In the genomic region with DNA sequence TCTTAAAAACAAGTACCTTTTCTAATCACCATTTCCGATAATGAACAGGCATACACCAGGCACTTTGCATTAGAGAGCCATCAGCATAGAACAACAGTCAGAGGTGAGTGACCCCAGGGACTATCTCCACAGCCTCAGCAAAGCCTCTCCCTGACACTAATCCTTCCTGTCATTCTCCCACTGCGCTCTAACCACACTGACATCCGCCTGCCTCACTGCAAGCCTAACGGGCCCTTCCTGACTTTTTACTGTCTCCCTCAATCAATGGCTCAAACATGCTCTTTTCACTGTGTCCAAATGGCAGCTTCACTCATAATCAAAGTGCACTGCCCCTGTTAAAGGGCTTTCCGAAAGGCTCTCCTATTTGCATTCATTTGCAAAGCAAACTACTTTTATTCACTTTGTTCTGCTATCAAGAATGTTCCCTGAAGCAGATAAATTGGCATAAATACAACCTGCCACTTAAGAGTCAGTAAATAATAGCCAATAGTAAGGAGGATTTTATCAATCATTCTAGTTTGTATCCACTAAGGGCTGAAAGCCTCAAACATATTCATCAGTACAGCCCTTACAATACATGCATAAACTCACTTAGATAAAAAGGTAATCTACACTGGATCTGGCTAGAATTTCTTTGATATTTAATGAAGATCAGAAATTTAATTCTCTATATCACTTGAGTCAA, we compare ENCODE assay signal across 12 mouse cellular contexts.
DNase-seq lines count a peak whose midpoint lies in the region; ATAC-seq and TF ChIP-seq lines count a peak whose summit lies in the region.
"Had no signal": no experiment of that assay in that cellular context is flagged by ENCODE, and none has a peak within 500 bp of the region (broad histone marks: within the 10 kb centered on the region; RNA-seq: fewer than 3 reads in every experiment).

No protein-coding gene starts in this region.

- no peak overlapping the region for H3K9ac ChIP-seq in forebrain, embryonic 12.5 days
- H3K9ac ChIP-seq in hindbrain, embryonic 16.5 days (ENCODE audit: low read depth, low read length) = no peak overlapping the region
- H3K9ac ChIP-seq in liver, postnatal 0 days (replicated peaks) = no peak overlapping the region
- H3K9ac ChIP-seq: liver, embryonic 14.5 days had no signal

- ATAC-seq in forebrain, embryonic 12.5 days (ENCODE audit: low FRiP score) = peak; percentile 71
- ATAC-seq in hindbrain, embryonic 16.5 days = 0 out of 2 replicates have a peak, but pooled peaks have one; percentile 44
- ATAC-seq in liver, postnatal 0 days = no peak

- WGBS in forebrain, embryonic 12.5 days = 5% methylated on average over 5 of the region's 5 CpGs
- WGBS in forebrain, embryonic 10.5 days = 3% methylated on average over 5 of the region's 5 CpGs
- 12% methylated on average over 5 of the region's 5 CpGs for WGBS in hindbrain, embryonic 16.5 days
- 24% methylated on average over 5 of the region's 5 CpGs for WGBS in liver, postnatal 0 days (ENCODE audit: insufficient replicate concordance)
- 9% methylated on average over 5 of the region's 5 CpGs for WGBS in limb, embryonic 10.5 days

- H3K27ac ChIP-seq in forebrain, embryonic 12.5 days = 0 out of 2 replicates have a peak overlapping the region, but pooled peaks have one; percentile 14
- no peak overlapping the region for H3K27ac ChIP-seq in forebrain, embryonic 10.5 days
- no peak overlapping the region for H3K27ac ChIP-seq in hindbrain, embryonic 16.5 days (ENCODE audit: low read depth, low read length)
- H3K27ac ChIP-seq in liver, postnatal 0 days (ENCODE audit: low read depth) = no peak overlapping the region
- no peak overlapping the region for H3K27ac ChIP-seq in limb, embryonic 10.5 days
- H3K27ac ChIP-seq: liver, embryonic 14.5 days had no signal

- no peaks in the 10 kb centered on the region for H3K27me3 ChIP-seq in forebrain, embryonic 12.5 days
- H3K27me3 ChIP-seq in forebrain, embryonic 10.5 days (ENCODE audit: poor library complexity, severe bottlenecking) = peaks cover 18% of the 10 kb centered on the region; the same call in 1 of the 2 replicates
- no peaks in the 10 kb centered on the region for H3K27me3 ChIP-seq in hindbrain, embryonic 16.5 days (replicated peaks; ENCODE audit: control insufficient read depth, insufficient read depth, low read length)
- H3K27me3 ChIP-seq in liver, postnatal 0 days (ENCODE audit: insufficient read depth, low read length) = no peaks in the 10 kb centered on the region
- no peaks in the 10 kb centered on the region for H3K27me3 ChIP-seq in limb, embryonic 10.5 days (ENCODE audit: low read depth, poor library complexity, severe bottlenecking)

- no peak for TF ChIP-seq CTCF in liver, postnatal 0 days (IDR thresholded peaks at IDR 0.05; ENCODE audit: low read depth)

- no peak for TF ChIP-seq EP300 in liver, postnatal 0 days (IDR thresholded peaks at IDR 0.05; ENCODE audit: low read depth)

- peaks cover 22% of the 10 kb centered on the region for H3K4me1 ChIP-seq in forebrain, embryonic 12.5 days
- H3K4me1 ChIP-seq in forebrain, embryonic 10.5 days = peaks cover 41% of the 10 kb centered on the region
- peaks cover 3% of the 10 kb centered on the region; the same call in 1 of the 2 replicates for H3K4me1 ChIP-seq in hindbrain, embryonic 16.5 days (ENCODE audit: control insufficient read depth, insufficient read depth, low read depth, low read length)
- no peaks in the 10 kb centered on the region for H3K4me1 ChIP-seq in liver, postnatal 0 days (ENCODE audit: insufficient read depth)
- H3K4me1 ChIP-seq in limb, embryonic 10.5 days = peaks cover 41% of the 10 kb centered on the region

- no peak overlapping the region for H3K4me2 ChIP-seq in forebrain, embryonic 12.5 days
- H3K4me2 ChIP-seq in hindbrain, embryonic 16.5 days (ENCODE audit: low read length) = no peak overlapping the region
- no peak overlapping the region for H3K4me2 ChIP-seq in liver, postnatal 0 days (ENCODE audit: low read depth, low read length)

- no peaks in the 10 kb centered on the region for H3K9me3 ChIP-seq in forebrain, embryonic 12.5 days
- H3K9me3 ChIP-seq in forebrain, embryonic 10.5 days = no peaks in the 10 kb centered on the region
- no peaks in the 10 kb centered on the region for H3K9me3 ChIP-seq in hindbrain, embryonic 16.5 days (ENCODE audit: control insufficient read depth, low read length)
- H3K9me3 ChIP-seq in liver, postnatal 0 days (ENCODE audit: low read length) = no peaks in the 10 kb centered on the region
- H3K9me3 ChIP-seq in limb, embryonic 10.5 days (replicated peaks) = no peaks in the 10 kb centered on the region
- H3K9me3 ChIP-seq: G1E had no signal

- no peak for DNase-seq in forebrain, embryonic 10.5 days (ENCODE audit: extremely low spot score, low spot score)
- DNase-seq in embryo, embryonic 9.5 days (ENCODE audit: extremely low spot score) = peak; percentile 57
- DNase-seq in retina, adult 2 months (ENCODE audit: low read depth, low spot score) = peak; percentile 40
- DNase-seq in liver, postnatal 0 days = no peak
- no peak for DNase-seq in gastrocnemius, postnatal 4 days (ENCODE audit: low spot score in 2 of 2)
- no peak for DNase-seq in limb, embryonic 10.5 days (ENCODE audit: low spot score)
- DNase-seq: cerebellum, postnatal 36 days; heart, postnatal 14 days had no signal

- 0 out of 2 replicates have a peak, but pooled peaks cover 3% of the 10 kb centered on the region for H3K36me3 ChIP-seq in forebrain, embryonic 12.5 days (replicated peaks)
- H3K36me3 ChIP-seq in forebrain, embryonic 10.5 days (replicated peaks) = peaks cover 4% of the 10 kb centered on the region
- no peaks in the 10 kb centered on the region for H3K36me3 ChIP-seq in hindbrain, embryonic 16.5 days (ENCODE audit: control insufficient read depth, insufficient read depth, low read length)
- H3K36me3 ChIP-seq in liver, postnatal 0 days (replicated peaks; ENCODE audit: insufficient read depth, low read length) = no peaks in the 10 kb centered on the region
- H3K36me3 ChIP-seq in limb, embryonic 10.5 days = no peaks in the 10 kb centered on the region

- no peak overlapping the region for H3K4me3 ChIP-seq in forebrain, embryonic 12.5 days (replicated peaks)
- H3K4me3 ChIP-seq in forebrain, embryonic 10.5 days = no peak overlapping the region
- no peak overlapping the region for H3K4me3 ChIP-seq in hindbrain, embryonic 16.5 days (ENCODE audit: low read length)
- no peak overlapping the region for H3K4me3 ChIP-seq in liver, postnatal 0 days (ENCODE audit: low read depth, low read length)
- no peak overlapping the region for H3K4me3 ChIP-seq in limb, embryonic 10.5 days

Comparison
In these comparisons a context has a peak if more than half of its experiments do, and no peak if none do; other contexts are left out.
1. DNase-seq: peak in embryo, embryonic 9.5 days (single experiment) and retina, adult 2 months (single experiment); none in forebrain, embryonic 10.5 days (single experiment), liver, postnatal 0 days (single experiment), gastrocnemius, postnatal 4 days (0 of 2) and limb, embryonic 10.5 days (single experiment).